Mouse (Mus musculus): ENCODE measurements at regions not wholly inside any gene's neighbourhood (a gene's known extent, or its start where the extent isn't known, plus 50 kb on each side); places are given as distances from the start of the nearest gene placed in this dataset.

- no peak for TF ChIP-seq CTCF (IDR thresholded peaks at IDR 0.05)
- Histone ChIP-seq H3K4me3 (no peak overlapping the region), H3K27ac (no peak overlapping the region)
- intact Hi-C loops (cut with DNase I), result loop anchor here (5.0 kb wide), 1 partner anchor 50 kb away; no protein-coding TSS in a partner anchor
- DNase-seq (ENCODE audit: extremely low spot score in 1 of 2, low spot score in 2 of 2), result no peak
Observed at GRCm38 (mm10) chr13:107902800-107903149, 141.5 kb upstream of the Smim15 start.

GRCm38 (mm10) chr13:107899600-107900229 is 144.5 kb upstream of the Smim15 start:
- no peak for TF ChIP-seq CTCF (IDR thresholded peaks at IDR 0.05)
- intact Hi-C loops (cut with DNase I), result loop anchor here (5.0 to 10.0 kb wide), 2 partner anchors 53 to 785 kb away; no protein-coding TSS in a partner anchor
- H3K4me3 ChIP-seq, result no peak overlapping the region
- no peak overlapping the region for H3K27ac ChIP-seq
- DNase-seq (ENCODE audit: extremely low spot score in 1 of 2, low spot score in 2 of 2), result peak in 1 of 2 experiments; percentile 23

GRCm38 (mm10) chr13:107897646-107898045 is 146.6 kb upstream of the Smim15 start:
- no peak for TF ChIP-seq CTCF (IDR thresholded peaks at IDR 0.05)
- Histone ChIP-seq H3K4me3 (no peak overlapping the region), H3K27ac (no peak overlapping the region)
- intact Hi-C loops (cut with DNase I), result loop anchor here (10.0 kb wide), 1 partner anchor 783 kb away; no protein-coding TSS in a partner anchor
- no peak for DNase-seq (ENCODE audit: extremely low spot score in 1 of 2, low spot score in 2 of 2)

GRCm38 (mm10) chr13:107897184-107897583 is 147.1 kb upstream of the Smim15 start:
- Histone ChIP-seq H3K27ac (no peak overlapping the region), H3K4me3 (no peak overlapping the region)
- TF ChIP-seq CTCF (IDR thresholded peaks at IDR 0.05), result no peak
- intact Hi-C loops (cut with DNase I), result loop anchor here (10.0 kb wide), 1 partner anchor 782 kb away; no protein-coding TSS in a partner anchor
- DNase-seq (ENCODE audit: extremely low spot score in 1 of 2, low spot score in 2 of 2), result no peak

- no peak overlapping the region for H3K27ac ChIP-seq
- TF ChIP-seq CTCF (IDR thresholded peaks at IDR 0.05), result no peak
- intact Hi-C loops (cut with DNase I), result loop anchor here (5.0 to 10.0 kb wide), 3 partner anchors 244 to 779 kb away; no protein-coding TSS in a partner anchor
Observed at GRCm38 (mm10) chr13:107893581-107894183, 150.6 kb upstream of the Smim15 start.

GRCm38 (mm10) chr13:107893081-107893480 is 151.2 kb upstream of the Smim15 start:
- Histone ChIP-seq H3K27ac (no peak overlapping the region), H3K4me3 (no peak overlapping the region)
- no peak for TF ChIP-seq CTCF (IDR thresholded peaks at IDR 0.05)
- no peak for DNase-seq (ENCODE audit: extremely low spot score in 1 of 2, low spot score in 2 of 2)
- intact Hi-C loops (cut with DNase I), result loop anchor here (5.0 to 10.0 kb wide), 3 partner anchors 244 to 778 kb away; no protein-coding TSS in a partner anchor

More at GRCm38 (mm10) chr13:107893581-107894183, 150.6 kb upstream of the Smim15 start:
- no peak overlapping the region for H3K4me3 ChIP-seq
- DNase-seq (ENCODE audit: extremely low spot score in 1 of 2, low spot score in 2 of 2), result no peak

GRCm38 (mm10) chr13:107891946-107892345 is 152.3 kb upstream of the Smim15 start:
- intact Hi-C loops (cut with DNase I), result loop anchor here (1.0 to 10.0 kb wide), 5 partner anchors 149 to 777 kb away; no protein-coding TSS in a partner anchor

GRCm38 (mm10) chr13:107890866-107891821 is 153.1 kb upstream of the Smim15 start:
- TF ChIP-seq CTCF (IDR thresholded peaks at IDR 0.05), result peak; percentile 19; the same call in 1 of the 2 replicates
- intact Hi-C loops (cut with DNase I), result loop anchor here (1.0 to 10.0 kb wide), 5 partner anchors 150 to 776 kb away; no protein-coding TSS in a partner anchor
- DNase-seq (ENCODE audit: extremely low spot score in 1 of 2, low spot score in 2 of 2), result peak; percentile 60 to 63
- Histone ChIP-seq H3K27ac (peak overlapping the region; percentile 94), H3K4me3 (peak overlapping the region; percentile 87)

More at GRCm38 (mm10) chr13:107891946-107892345, 152.3 kb upstream of the Smim15 start:
- TF ChIP-seq CTCF (IDR thresholded peaks at IDR 0.05), result no peak
- no peak for DNase-seq (ENCODE audit: extremely low spot score in 1 of 2, low spot score in 2 of 2)
- H3K27ac ChIP-seq, result peak overlapping the region; percentile 94
- H3K4me3 ChIP-seq, result peak overlapping the region; percentile 87

- peak; percentile 96 to 99 for DNase-seq (ENCODE audit: extremely low spot score in 1 of 2, low spot score in 2 of 2)
- intact Hi-C loops (cut with DNase I), result loop anchor here (2.0 to 10.0 kb wide), 7 partner anchors 43 to 775 kb away; no protein-coding TSS in a partner anchor
- H3K27ac ChIP-seq, result peak overlapping the region; percentile 94
- H3K4me3 ChIP-seq, result peak overlapping the region; percentile 87
- TF ChIP-seq CTCF (IDR thresholded peaks at IDR 0.05), result peak; percentile 33
Observed at GRCm38 (mm10) chr13:107889985-107890865, 154.0 kb upstream of the Smim15 start.

GRCm38 (mm10) chr13:107889588-107889984 is 154.7 kb upstream of the Smim15 start:
- TF ChIP-seq CTCF (IDR thresholded peaks at IDR 0.05), result no peak
- H3K27ac ChIP-seq, result peak overlapping the region; percentile 83
- intact Hi-C loops (cut with DNase I), result loop anchor here (5.0 kb wide), 3 partner anchors 42 to 122 kb away; no protein-coding TSS in a partner anchor
- H3K4me3 ChIP-seq, result peak overlapping the region; percentile 87
- no peak for DNase-seq (ENCODE audit: extremely low spot score in 1 of 2, low spot score in 2 of 2)

Data from left cerebral cortex, adult 2 months (tissue).